Mouse (Mus musculus) bone marrow, adult 2 months (tissue): Measurements from ENCODE around the gene Dpp4. TPM values are rescaled to one million over a fixed set of nuclear protein-coding genes. Genes with fewer than 3 reads are reported as not detected.

ENCODE experiments used
- H3K27ac ChIP-seq: fragments of 200-500 bp; 2 replicates; pipeline ENCODE4 v1.5.1; 2012; ENCODE audit warnings: low read depth, mild to moderate bottlenecking, control low read depth, inconsistent platforms, low read length; ENCODE audit not compliant: control insufficient read depth, poor library complexity, insufficient read depth
- H3K4me1 ChIP-seq: fragments of 200-500 bp; 2 replicates; pipeline ENCODE4 v1.6.1; 2011; ENCODE audit warnings: low read length; ENCODE audit not compliant: control insufficient read depth, insufficient read depth
- H3K4me3 ChIP-seq: fragments of 200-500 bp; replicated peaks from 2 replicates; pipeline ENCODE3; 2011; ENCODE audit warnings: mild to moderate bottlenecking, low read depth, low read length, control low read depth; ENCODE audit not compliant: control insufficient read depth
- CTCF ChIP-seq: fragments of 200-500 bp; IDR thresholded peaks from 2 replicates; pipeline ENCODE4 v1.5.1; 2011; ENCODE audit warnings: low read length, control low read depth; ENCODE audit not compliant: control insufficient read depth, insufficient read depth
- POLR2A ChIP-seq: fragments of 200-500 bp; IDR thresholded peaks from 2 replicates; pipeline ENCODE4 v1.6.1; 2011; ENCODE audit warnings: low read depth, mild to moderate bottlenecking, control low read depth, low read length, borderline replicate concordance; ENCODE audit not compliant: control insufficient read depth
- WGBS: fragments of 180-500 bp; shearing (Covaris S2); methylation state at CpG from one replicate; pipeline ENCODE4 v1.1.7; 2018; 5-methylcytosine and 5-hydroxymethylcytosine counted together
- polyA plus RNA-seq: library from polyadenylated mRNA; stranded (reverse); fragments of >200 nt; gene quantifications from 2 replicates; pipeline ENCODE4 v1.2.4, GENCODE M21; 2011; ENCODE audit warnings: low replicate concordance; ENCODE audit not compliant: missing spikeins, insufficient read depth, insufficient read length

The Dpp4 gene
- polyA plus RNA-seq, 1 experiment: 8.0 TPM

DNA sequence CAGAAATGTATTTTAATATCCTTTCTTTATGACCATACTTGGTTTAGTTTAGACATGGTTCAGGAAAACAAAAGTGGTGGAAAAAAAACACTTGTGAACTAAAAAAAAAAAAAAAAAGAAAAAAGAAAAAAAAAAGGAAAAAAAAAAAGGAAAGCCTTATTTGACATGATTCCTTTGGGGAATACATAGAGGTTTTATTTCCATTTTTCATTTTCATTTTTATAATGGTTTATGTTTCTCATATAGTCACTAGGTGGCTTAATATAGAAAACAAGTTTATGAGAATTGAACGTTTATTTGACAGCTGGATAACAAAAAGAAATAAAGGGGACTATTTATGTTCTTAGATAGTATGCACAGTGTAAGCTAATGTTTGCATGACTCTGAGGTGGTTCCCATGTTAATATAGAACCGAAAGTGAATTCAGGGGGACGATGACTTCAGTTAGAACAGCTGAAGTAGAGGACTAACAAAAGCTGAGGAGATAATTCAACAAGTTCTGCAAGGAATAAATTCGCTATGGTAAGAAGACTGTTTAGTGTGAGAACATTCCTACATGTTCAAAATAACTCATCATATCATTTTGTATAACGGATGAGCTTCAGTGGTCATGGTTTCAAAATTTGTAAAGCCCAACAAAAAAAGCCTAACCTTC is 37.8 kb upstream of the Dpp4 start:
- H3K4me3 ChIP-seq: no peak overlapping the region
- H3K27ac ChIP-seq: no peak overlapping the region
- WGBS: 72% methylated on average over 5 of the region's 5 CpGs
- TF ChIP-seq CTCF (no peak), POLR2A (no peak)
- H3K4me1 ChIP-seq: no peaks in the 10 kb centered on the region; the same call in 1 of the 2 replicates

DNA sequence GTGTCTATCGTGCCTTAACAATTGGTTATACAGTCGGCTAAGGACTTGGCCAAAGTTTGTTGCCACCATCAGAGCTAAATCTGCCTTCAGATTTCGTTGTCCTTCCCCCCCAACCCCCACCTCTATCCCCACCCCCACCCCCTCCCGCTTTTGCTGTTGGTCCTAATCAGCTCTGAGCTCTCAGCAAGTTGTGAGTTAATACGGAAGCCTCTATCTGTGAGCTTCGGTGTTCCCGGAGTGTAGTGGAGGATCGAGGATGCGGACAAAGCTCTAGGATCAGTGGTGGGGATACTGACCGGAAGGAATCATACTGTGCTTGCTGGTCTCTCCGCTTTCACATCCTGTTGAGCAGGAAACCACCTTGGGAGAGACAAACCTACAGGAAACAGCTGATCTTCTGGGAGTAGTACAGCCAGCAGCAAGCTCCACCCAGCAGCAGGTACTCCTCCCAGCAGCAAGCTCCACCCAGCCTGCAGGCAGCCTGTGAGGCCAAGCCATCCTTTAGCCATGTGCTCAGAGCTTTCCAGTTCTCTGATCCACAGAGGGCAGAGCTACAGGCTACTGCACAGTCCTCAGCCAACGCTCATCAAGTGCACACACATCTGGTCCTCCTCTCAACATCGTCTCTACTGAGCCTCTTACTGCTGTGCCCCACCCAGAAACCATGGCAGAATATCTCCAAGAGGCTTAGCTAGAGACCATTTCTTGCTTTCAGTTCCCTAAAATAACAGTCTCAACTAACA is 28.9 kb upstream of the Dpp4 start:
- Histone ChIP-seq H3K4me3 (peak overlapping the region; percentile 59), H3K27ac (peak overlapping the region; percentile 77), H3K4me1 (peaks cover 2% of the 10 kb centered on the region; the same call in 1 of the 2 replicates)
- TF ChIP-seq POLR2A (peak; percentile 34; the same call in 1 of the 2 replicates), CTCF (no peak)
- 6% methylated on average over 13 of the region's 13 CpGs for WGBS

DNA sequence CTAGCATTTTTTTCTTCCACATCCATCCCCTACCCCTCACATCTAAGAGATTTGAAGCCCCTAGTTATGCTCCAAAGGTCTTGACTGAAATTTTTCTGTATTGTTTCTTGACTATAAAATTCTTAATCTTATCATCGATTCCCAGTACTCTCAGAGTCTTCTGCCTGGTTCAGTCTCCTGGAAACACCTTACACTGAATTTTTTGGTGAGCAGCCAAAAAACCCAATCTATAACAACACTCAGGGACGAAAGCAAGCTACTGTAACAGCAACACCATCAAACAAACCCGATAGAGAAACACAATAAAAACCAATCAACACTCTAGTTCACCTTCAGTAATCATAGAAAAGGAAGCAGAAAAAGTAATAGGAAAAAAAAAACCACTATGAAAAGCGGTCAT is 28.1 kb upstream of the Dpp4 start:
- WGBS: 64% methylated on average over 4 of the region's 4 CpGs
- H3K27ac ChIP-seq: no peak overlapping the region
- H3K4me3 ChIP-seq: no peak overlapping the region
- TF ChIP-seq CTCF: no peak
- TF ChIP-seq POLR2A: no peak
- H3K4me1 ChIP-seq: peaks cover 2% of the 10 kb centered on the region; the same call in 1 of the 2 replicates

DNA sequence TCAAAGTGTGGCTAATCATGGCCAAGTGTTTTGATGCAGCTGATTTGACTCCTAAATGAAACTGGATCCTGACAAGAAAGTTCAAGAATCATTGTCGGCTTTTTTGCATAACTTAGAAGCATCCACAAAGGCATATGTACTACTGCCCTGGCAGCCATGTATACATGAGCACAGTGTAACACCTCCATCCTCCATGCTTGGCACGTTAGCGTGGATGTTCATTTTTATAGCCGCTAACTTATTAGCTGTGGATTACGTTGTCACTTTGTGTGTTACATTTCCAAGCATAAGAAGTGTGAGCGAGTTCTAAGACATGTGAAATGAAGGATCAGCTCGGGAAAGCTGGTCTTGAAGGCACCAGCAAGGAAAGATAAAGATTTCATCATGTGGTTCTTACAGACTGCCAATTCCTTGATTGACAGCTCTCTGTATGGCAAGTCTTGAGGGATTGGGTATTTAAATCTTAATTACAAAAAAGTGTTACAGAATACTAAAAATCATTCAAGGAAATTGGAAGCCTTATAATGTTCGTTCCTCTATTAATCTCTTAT is 19.3 kb upstream of the Dpp4 start:
- no peak for TF ChIP-seq CTCF
- Histone ChIP-seq H3K4me1 (no peaks in the 10 kb centered on the region), H3K27ac (no peak overlapping the region), H3K4me3 (no peak overlapping the region)
- WGBS: 74% methylated on average over 8 of the region's 8 CpGs

DNA sequence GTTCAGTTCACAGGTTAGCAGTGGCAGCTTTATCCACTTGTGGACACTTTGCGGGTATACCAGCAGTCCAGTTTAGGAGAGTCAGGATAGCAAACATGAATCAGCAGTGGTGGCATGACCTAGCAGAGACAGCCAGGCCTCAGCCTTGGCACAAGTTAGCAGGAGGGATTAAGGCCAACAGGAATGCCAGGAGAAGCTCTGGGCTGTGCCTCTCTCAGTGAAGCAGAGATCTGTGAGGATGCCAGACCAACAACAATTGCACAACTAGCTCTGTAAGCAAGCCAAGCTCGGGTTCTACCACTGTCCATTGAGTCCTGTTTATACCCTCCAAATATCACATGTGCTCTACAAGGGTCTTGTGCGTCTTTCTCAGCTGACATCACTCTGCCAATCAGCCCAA is 13.9 kb upstream of the Dpp4 start:
- no peak for TF ChIP-seq POLR2A
- no peak for TF ChIP-seq CTCF
- H3K4me3 ChIP-seq: no peak overlapping the region
- WGBS: 77% methylated on average over 3 of the region's 3 CpGs

DNA sequence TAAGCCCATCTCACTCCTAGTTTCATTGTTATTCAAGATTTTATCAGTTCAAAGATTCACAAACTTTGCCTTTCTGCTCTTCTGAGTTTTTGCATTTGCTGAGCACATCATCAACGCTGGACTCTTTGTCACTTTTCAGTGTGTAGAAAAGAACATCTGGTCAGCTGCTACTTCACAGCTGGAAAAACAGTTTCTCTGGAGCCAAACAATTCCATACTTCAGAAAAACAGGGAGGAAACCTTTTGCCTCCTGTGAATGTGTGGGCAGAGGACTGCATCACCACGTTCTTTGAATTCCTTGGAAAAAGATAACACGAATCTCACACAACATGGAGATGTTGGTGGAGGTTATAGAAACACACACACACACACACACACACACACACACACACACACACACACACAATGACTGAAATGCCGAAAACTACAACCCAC is 11.3 kb upstream of the Dpp4 start:
- TF ChIP-seq POLR2A: no peak
- no peak for TF ChIP-seq CTCF
- no peaks in the 10 kb centered on the region for H3K4me1 ChIP-seq
- no peak overlapping the region for H3K4me3 ChIP-seq
- no peak overlapping the region for H3K27ac ChIP-seq
- WGBS: 69% methylated on average over 4 of the region's 4 CpGs

More for the DNA sequence above, 13.9 kb upstream of the Dpp4 start:
- Histone ChIP-seq H3K4me1 (no peaks in the 10 kb centered on the region), H3K27ac (no peak overlapping the region)

DNA sequence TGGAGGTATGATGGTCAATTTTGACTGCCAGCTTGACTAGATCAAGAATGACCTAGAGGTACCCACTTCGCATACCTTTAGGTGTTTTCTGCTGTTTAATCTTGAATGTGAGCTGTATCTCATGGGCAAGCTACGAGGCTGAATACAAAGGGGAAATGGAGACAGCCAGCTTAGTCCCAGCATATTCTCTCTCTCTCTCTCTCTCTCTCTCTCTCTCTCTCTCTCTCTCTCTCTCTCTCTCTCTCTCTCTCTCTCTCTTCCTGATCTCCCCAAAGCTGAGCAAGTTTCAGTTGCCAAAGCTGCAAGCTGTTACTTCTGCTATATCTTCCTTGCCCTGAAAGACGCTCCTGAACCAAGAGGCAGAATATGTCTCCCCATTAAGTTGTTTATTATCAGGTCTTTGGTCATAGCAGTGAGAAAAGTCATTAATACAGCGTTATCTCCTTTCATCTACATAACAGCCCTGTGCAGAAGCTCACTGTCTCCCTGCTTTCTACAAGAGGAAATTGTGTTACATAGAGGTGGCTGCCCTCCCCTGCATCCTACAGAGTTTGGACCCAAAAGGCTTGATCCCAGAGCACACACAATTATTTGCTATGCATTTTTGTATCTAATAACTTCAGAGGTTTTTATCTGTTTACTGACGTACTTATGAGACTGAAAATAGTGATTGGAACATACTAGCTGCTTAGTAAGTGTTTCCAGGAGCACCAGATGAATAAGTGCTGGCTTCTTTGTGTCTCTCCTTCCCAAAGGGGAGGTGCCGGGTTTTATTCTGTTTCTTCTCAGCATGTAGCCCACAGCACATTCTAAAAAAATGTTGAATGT is 10.7 kb upstream of the Dpp4 start:
- WGBS: 71% methylated on average over 6 of the region's 6 CpGs
- Histone ChIP-seq H3K4me1 (no peaks in the 10 kb centered on the region), H3K27ac (no peak overlapping the region), H3K4me3 (no peak overlapping the region)
- TF ChIP-seq CTCF: no peak
- no peak for TF ChIP-seq POLR2A

DNA sequence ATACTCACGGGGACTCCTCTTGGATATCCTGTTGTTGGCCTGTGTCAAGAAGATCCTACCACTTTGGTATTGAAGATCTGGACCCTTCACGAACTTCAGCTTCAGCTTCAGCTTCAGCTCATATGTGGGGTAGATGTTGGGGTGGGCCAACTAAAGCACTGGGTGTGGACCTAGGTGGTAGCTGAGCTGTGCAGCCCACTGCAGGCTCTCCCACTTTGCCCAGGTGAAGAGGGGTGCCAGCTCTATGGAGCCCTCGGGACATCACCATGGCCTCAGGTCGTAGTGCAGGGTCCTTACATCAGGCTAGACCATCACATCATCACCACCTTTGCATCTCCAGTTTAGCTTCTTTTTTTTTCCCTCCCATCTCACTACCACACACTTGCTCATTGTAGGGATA is 9.2 kb upstream of the Dpp4 start:
- H3K4me3 ChIP-seq: no peak overlapping the region
- H3K4me1 ChIP-seq: no peaks in the 10 kb centered on the region
- H3K27ac ChIP-seq: no peak overlapping the region
- WGBS: 82% methylated on average over 4 of the region's 4 CpGs
- TF ChIP-seq POLR2A: no peak
- TF ChIP-seq CTCF: no peak
